Mouse (Mus musculus): ENCODE data around the gene Serpinb7.

The Serpinb7 gene

GRCm38 (mm10) chr1:107399355-107399754 lies at the start of gene Serpinb7:
Gene Serpinb7, plus strand, starts transcription at chr1:107399655.
- in situ Hi-C loops (cut with MboI, MseI): no loop called here

- in situ Hi-C loops (cut with MboI, MseI): no loop called here
Observed at GRCm38 (mm10) chr1:107350392-107350791, 49.1 kb upstream of the Serpinb7 start.

DNA sequence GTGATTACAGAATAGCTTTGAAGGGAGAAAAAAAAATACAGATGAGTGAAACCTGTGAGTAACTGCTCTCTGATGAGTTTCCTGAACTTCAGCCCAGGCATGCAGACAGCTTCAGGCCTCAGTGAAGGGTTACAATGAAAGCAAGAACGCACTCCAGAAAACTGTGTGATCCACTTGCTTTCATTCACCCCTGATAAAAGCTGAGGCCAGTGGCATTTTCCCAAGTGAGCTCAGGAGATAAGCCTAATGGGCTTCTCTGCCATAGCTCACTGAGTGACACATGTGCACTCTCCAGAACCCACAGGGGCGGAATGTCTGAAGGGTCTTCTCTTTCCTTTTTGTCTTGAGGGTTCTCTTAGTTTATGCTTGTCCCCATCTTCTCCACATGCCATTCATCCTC lies 48.3 kb upstream of the Serpinb7 start:
- in situ Hi-C loops (cut with MboI, MseI): no loop called here

- in situ Hi-C loops (cut with MboI, MseI): no loop called here
Observed at GRCm38 (mm10) chr1:107353046-107353445, 46.4 kb upstream of the Serpinb7 start.

- in situ Hi-C loops (cut with MboI, MseI): loop anchor here (10.0 kb wide), 1 partner anchor 746 kb away; no protein-coding TSS in a partner anchor
Observed at GRCm38 (mm10) chr1:107360898-107361297, 38.6 kb upstream of the Serpinb7 start, which contains the start of gene Serpinb11. Gene Serpinb11, plus strand, starts transcription at chr1:107361198.

GRCm38 (mm10) chr1:107365973-107366372 lies 33.5 kb upstream of the Serpinb7 start:
- in situ Hi-C loops (cut with MboI, MseI): loop anchor here (10.0 kb wide), 1 partner anchor 751 kb away; no protein-coding TSS in a partner anchor

DNA sequence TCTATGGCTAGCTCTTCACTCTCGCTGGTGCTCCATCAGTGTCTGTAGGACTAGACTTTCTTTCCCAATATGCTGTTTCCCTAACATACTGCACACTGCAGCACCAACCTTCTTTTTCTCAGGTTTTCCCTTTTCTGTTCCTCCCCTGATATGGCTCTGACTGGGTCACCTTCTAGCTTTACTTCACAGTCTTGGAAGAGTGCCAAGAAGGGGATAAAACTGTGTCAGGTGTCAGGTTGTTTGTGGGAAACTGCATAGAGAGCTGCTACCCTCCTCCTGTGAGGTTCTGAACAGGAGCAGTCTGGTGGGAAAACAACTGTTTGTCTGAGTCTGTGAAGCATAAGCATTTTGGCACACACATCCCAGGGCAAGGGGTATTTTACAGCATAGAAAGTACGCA lies 30.5 kb upstream of the Serpinb7 start:
- in situ Hi-C loops (cut with MboI, MseI): loop anchor here (10.0 kb wide), 1 partner anchor 754 kb away; no protein-coding TSS in a partner anchor

GRCm38 (mm10) chr1:107376952-107377351 lies 22.5 kb upstream of the Serpinb7 start:
- in situ Hi-C loops (cut with MboI, MseI): no loop called here

DNA sequence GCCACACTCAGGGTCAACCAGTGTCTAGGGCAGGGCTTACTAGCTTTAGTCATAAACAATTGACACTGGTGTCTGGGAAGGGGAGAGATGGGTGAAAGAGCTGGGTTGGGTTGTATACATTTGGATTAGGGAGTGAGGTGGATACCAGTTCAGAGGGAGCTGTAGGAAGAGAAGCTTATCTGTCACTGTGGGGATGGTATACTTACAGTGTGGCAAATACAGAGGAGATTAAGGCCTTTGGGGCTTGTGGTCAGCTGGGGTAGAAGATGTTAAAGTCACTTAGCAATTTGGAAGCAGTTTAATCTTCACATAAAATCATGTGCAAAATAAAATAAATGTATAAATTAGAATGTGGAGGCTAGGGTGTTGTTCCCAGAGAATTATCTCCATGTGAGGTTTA lies 21.1 kb upstream of the Serpinb7 start:
- in situ Hi-C loops (cut with MboI, MseI): no loop called here

DNA sequence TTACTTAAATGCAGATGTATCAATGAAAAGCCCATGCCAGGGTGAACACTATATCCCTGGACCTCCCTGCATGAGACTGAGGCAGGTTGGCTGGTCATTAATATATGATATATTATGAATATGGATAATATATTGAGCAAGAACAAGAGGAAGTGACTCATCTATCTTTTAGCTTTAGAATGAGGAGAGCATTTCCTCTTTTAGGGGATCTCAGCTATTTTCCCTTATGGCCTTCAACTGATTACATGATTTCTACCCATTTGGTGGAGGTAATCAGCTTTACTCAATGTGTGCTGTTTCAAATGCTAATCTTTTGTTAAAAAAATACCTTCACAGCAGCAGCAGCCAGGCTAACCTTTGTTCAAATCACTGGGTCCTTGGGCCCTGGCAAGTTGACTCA lies 18.0 kb upstream of the Serpinb7 start:
- in situ Hi-C loops (cut with MboI, MseI): no loop called here

DNA sequence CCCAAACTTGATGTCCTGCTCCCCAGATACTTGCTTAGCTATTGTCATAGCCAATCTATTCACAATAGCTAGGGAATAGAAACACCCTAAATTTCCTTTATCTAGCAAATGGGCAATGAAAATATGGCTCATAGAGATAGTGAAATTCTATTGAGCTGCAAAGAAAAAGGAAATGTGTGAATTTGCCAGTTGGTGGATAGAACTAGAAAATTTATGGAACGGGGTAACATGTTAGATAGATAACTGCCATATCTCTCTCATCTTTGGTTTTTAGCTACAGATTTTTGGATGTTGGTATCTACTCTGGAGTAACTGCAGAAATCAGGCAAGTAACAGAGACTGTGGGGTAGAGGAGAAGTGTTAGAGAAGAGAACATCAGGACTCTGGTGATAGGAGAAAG lies 17.1 kb upstream of the Serpinb7 start:
- in situ Hi-C loops (cut with MboI, MseI): no loop called here

- in situ Hi-C loops (cut with MboI, MseI): no loop called here
Observed at GRCm38 (mm10) chr1:107384532-107384931, 14.9 kb upstream of the Serpinb7 start.

- in situ Hi-C loops (cut with MboI, MseI): no loop called here
Observed at GRCm38 (mm10) chr1:107389753-107390152, 9.7 kb upstream of the Serpinb7 start.

- in situ Hi-C loops (cut with MboI, MseI): no loop called here
Observed at GRCm38 (mm10) chr1:107397481-107397880, 2.0 kb upstream of the Serpinb7 start.

- in situ Hi-C loops (cut with MboI, MseI): no loop called here
Observed at GRCm38 (mm10) chr1:107402082-107402481, 2.6 kb downstream of the Serpinb7 start.

GRCm38 (mm10) chr1:107414650-107415049 lies 15.2 kb downstream of the Serpinb7 start:
- in situ Hi-C loops (cut with MboI, MseI): no loop called here

- in situ Hi-C loops (cut with MboI, MseI): no loop called here
Observed at GRCm38 (mm10) chr1:107422487-107422886, 23.0 kb downstream of the Serpinb7 start.

GRCm38 (mm10) chr1:107431253-107431652 lies 31.8 kb downstream of the Serpinb7 start:
- in situ Hi-C loops (cut with MboI, MseI): no loop called here

DNA sequence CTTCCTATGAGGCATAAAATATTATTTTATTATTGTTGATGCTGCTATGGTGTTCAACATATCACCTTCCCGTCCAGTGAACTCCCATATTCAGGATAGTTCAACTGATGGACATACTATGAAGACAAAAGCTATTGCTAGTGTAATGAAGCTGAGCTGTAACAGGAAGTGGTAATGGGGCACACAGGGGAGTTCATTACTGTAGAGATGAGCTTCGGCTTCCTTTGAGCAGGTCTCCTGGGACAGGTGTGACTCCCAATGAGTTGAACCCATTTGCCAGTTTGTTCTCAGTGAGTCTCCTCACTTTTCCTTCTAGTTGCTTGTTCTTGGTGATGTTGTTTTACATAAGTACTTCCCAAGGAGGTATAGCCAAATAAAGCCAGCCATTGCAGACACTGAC lies 36.1 kb downstream of the Serpinb7 start:
- in situ Hi-C loops (cut with MboI, MseI): no loop called here

GRCm38 (mm10) chr1:107439462-107439861 lies 40.0 kb downstream of the Serpinb7 start:
- in situ Hi-C loops (cut with MboI, MseI): no loop called here

- in situ Hi-C loops (cut with MboI, MseI): no loop called here
Observed at GRCm38 (mm10) chr1:107445352-107445751, 45.9 kb downstream of the Serpinb7 start.

DNA sequence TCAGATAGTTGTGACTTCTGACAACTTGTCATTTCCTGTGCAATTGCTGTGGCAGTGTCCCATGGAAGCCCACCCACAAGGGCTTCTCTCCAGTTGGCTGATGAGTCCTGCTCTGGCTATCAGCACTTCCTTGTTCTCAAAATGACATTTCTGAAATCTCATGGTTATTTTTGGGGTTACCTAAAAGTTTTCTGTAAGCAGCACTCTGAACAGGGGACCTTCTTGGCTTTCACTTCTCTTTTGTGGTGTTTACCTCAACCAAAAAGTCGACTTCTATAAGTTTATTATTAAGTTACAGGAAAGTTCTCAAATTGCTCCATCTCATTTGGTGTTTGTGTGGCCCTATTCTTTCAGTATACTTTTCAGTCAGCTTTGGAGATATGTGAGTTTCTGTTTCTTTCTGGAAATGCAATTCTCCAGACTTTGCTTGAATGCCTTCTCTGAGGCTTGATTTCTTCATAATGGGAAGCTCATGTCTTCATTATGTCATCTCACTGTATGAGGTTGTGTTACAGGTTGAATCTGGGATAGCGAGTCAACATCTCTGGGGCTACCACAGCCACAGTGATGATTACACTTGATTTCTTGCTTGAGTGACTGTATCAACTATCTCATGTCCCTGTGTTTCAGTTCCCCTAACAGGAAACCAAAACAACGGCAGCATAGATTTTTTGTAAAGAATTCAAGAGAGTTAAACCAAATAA lies 47.9 kb downstream of the Serpinb7 start:
- in situ Hi-C loops (cut with MboI, MseI): no loop called here

- in situ Hi-C loops (cut with MboI, MseI): loop anchor here (5.0 to 25.0 kb wide), 3 partner anchors 233 to 568 kb away; no protein-coding TSS in a partner anchor
Observed at GRCm38 (mm10) chr1:107479909-107480308, 80.5 kb downstream of the Serpinb7 start.

Measured in regulatory T cell (primary cell).